Mouse (Mus musculus) adipocyte (in vitro differentiated cells): ENCODE measurements around the gene Olfml3.

Source experiments
- DNase-seq: peaks from one replicate; pipeline ENCODE4 v3.0.0-alpha.2; 2016; ENCODE audit warnings: low spot score

Gene Olfml3

GRCm38 (mm10) chr3:103705426-103705825 lies 32.4 kb downstream of the Olfml3 start:
- peak; percentile 35 for DNase-seq

GRCm38 (mm10) chr3:103704661-103705060 lies 33.1 kb downstream of the Olfml3 start:
- DNase-seq: no peak

- DNase-seq: no peak
Measured at GRCm38 (mm10) chr3:103696388-103696925, 41.3 kb downstream of the Olfml3 start.

GRCm38 (mm10) chr3:103695556-103695955 lies 42.2 kb downstream of the Olfml3 start:
- no peak for DNase-seq

- DNase-seq: peak; percentile 55
Measured at GRCm38 (mm10) chr3:103690506-103690905, 47.3 kb downstream of the Olfml3 start.

GRCm38 (mm10) chr3:103689043-103689442 lies 48.8 kb downstream of the Olfml3 start:
- DNase-seq: no peak

- DNase-seq: no peak
Measured at GRCm38 (mm10) chr3:103683966-103684319, 53.9 kb downstream of the Olfml3 start.

- DNase-seq: no peak
Measured at GRCm38 (mm10) chr3:103683234-103683965, 54.4 kb downstream of the Olfml3 start.

GRCm38 (mm10) chr3:103682473-103682872 lies 55.3 kb downstream of the Olfml3 start:
- no peak for DNase-seq

GRCm38 (mm10) chr3:103678811-103679210 lies 59.0 kb downstream of the Olfml3 start:
- DNase-seq: no peak

GRCm38 (mm10) chr3:103672716-103673115 lies 65.1 kb downstream of the Olfml3 start:
- no peak for DNase-seq
